Mouse (Mus musculus) c-Kit-negative CD71-positive TER-119-positive erythroid progenitor cells, embryonic 14.5 days (primary cell): ENCODE data around the gene L1td1.
A peak's percentile ranks its signal among the peaks of the same experiment; 100 is the strongest.
"Not testable (repeated sequence)": the region's sequence is repeated elsewhere in the genome, so short reads cannot be mapped to it uniquely, and the experiment has no call there.

Experiments
- DNase-seq: peaks from one replicate; pipeline ENCODE4 v3.0.0-alpha.2; 2013; ENCODE audit warnings: low read depth, low spot score

Gene L1td1

DNA sequence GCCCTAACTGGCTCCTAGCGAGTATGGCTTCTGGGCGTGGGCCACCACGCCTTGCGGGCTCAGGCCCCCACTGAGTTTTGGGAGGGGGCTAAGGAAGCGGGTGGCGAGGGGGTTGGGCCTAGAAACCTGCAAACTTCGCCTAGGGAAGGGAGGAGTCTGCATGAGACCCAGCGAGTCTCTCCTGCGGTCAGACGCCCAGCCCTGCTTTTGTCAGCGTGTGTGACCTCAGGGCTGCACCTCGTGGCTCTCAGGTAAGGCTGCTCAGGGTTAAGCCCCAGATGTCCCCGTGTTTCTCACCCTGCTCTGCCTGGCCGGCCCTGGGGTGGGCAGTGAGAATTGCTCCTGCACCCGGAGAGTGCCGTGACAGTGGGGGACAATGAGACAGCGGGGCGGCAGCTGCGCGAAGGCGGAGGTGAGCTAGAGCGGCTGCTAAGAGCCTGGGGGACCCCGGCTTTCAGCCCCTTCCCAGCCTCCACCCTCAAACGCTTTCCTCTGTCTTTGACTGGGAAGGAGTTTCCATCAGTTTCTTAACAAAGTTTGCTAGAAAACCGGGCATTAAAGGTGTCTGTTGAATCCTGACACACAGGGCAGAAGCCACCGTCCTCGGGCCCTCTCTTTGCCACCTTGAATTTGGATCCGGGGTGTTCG is at the start of gene L1td1:
TSS of gene L1td1 (plus strand) at position 145 of the 648 bp plus-strand sequence.
- no peak for DNase-seq

DNA sequence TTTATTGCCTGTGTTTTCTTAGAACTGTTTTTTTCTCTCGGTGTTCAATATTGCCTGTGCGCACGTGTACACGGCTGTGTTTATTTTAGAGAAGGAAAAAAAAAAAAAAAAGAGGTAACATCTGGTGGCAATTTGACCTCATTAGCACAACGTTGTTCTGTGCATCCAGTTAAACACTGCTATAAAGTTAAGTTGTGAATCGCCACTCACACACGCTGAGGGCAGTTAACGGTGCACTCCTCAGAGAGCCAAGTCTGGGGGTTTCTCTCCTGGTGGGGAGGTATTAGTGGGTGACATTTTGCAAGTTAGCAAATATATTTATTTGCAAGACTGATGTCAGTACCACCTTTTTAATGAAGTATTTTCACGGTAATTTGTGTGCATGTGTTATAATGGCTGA is 49.0 kb upstream of the L1td1 start:
- no peak for DNase-seq

DNA sequence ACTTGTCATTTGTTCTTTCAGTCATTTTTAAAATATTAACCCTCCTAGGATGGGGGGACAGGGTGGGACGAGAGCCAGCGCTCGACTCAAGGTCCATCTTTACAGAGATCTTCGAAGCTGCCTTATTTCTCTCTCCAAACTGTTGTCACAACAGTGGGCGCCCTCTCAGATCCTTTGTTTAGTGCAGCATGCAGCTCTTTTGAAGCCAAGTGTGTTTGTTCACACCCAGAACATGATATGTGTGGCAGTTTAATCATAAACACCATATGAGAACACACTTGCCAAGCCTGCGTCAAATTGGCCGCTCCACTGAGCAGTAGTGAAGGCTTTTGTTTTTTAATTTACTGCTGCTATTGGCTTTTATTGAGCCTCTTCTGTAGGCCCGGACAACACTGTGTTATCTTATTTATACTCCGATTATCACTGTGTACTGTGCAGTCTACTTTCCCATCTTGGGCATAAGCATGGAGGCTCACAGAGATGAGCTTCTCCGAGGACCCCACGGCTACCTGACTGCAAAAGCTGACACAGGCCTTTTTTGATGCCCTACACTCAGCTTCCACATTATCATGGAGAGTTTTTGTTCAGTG is 39.8 kb upstream of the L1td1 start:
- DNase-seq = no peak

DNA sequence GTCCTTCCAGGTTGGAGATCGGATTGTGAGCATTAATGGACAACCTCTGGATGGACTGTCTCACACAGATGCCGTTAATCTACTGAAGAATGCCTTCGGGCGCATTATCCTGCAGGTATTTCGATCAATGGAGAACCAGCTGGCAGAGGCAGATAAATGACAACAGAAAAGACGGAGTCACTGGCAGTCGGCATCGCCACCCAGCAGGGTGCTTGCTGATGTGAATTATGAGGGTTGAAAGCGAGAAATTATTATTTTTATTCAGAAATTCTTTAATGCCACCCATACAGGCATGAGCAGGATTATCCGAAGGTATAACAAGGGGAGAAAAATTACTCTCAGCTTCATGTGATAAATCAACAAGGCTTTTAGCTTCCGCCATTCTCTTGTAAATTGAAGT is 38.4 kb upstream of the L1td1 start:
- no peak for DNase-seq

DNA sequence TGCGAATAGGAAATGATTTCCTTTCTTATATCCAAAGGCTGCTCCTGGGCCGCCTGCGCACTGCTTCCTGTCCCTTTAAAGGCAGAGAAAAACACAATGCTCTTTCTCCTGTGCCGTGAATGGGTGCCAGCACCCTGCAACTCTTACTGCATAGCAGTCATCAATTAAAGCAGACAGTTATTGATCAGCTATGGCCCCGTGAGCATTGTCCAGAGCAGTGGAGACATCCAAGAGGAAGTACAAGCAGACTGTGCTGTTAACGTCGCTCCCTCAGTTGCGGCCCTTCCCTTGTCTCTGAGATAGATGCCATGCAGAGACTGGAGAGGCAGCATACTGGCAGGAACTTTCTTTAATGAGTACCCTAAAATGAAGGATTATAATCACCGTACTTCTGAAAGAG is 38.0 kb upstream of the L1td1 start:
- DNase-seq = no peak

DNA sequence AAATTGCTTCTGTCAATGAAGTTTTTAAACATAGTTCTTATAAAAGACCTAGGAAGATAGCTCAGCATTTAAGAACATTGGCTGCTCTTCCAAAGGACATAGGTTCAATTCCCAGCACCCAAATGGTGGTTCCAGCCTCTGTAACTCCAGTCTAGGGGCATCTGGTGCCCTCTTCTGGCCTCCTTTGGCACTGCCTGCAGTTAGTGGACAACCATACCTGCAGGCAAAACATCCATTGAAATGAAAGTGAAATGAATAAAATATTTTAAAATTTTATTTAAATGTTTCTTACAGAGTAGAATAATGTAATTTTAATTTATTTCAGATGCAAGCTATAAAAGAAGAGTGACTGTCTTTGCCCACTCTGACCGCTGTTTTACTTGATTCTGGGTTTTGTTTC is 36.5 kb upstream of the L1td1 start:
- no peak for DNase-seq

DNA sequence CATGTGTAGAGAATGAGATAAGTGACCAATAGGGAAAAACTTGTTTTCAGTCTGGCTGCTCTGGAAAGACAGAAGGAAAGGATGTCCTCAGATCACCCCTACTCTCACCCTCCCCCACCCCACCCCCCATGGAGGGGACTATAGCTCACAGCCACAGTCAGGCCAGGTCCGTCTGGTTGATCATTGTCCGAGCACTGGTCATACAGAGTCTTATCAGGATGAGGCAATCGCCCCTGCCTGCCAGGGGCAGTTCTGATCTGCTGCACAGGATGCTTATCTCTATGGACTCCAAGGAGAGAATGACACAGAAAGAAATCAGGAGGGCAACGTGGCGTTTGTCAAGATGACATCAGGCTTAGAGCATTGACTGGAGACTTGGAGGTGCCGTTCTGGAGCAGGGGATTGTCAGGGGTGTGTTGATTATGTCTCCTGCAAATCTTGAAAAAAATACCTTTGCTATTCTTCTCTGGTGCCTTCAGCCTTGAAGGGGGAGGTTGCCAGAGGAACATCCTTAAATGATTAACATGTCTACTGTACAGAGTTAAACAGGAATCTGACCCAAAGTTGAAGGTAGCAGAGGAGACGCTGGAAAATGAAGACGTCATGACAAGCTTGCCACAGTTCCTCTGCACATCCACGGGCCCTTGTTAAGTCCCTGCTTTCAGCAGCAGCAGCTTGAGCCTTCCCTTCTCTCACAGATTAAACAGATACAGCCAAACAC is 32.9 kb upstream of the L1td1 start:
- DNase-seq = no peak

DNA sequence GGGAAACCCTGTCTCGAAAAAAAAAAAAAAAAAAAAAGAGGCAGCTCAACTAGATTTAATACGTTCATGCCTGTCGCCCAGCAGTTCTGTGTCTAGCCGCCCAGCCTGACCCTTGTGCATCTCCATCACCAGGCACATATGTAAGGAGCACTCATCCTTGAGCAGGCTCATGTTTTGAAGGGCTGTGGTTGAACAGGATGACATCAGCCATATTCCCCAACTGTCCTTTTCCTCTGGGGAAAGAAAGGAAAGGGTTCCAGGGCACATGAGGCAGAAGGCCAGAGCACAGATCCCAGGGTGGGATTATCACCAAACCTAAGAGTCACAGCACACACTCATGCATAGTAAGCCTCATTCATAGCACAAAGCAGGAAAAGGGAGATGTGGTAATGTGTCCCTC is 28.6 kb upstream of the L1td1 start:
- DNase-seq = no peak

DNA sequence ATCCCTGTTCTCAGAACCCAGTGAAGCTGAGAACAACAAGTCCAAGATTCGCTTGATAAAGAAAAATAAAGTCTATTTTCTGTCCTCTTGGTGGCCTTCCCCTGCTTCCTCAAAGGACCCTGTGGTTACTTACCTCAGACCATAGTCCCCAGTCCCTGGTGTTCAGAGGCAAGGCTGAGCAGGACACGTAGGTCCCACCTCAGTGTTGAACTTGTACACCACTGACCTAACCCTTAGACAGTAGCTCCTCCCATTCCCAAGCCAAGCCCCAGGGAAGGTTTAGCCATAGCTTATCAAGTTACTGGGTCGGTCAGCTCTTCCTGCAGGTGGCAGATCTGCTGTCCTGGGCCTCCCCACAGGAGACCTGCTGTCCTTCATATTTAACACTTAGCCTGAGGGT is 27.6 kb upstream of the L1td1 start:
- no peak for DNase-seq

DNA sequence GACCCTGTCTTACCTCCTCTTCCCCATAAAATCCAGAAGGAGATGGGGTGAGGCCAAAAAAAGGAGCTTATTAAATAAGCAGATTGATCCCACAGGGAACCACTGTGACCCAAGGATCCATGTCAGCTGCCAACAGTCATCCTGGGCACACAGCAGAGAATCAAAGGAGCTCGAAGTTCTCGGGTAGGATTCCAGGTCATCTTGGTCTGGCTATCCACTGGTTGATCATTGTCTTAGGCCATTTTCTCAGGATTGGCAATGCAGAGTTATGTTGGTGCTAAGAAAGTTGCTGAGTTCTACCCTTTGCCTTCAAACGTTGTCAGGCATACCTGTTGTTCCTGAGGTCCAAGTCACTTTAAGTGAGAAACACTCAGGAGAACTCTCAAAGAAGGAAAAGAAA is 26.4 kb upstream of the L1td1 start:
- no peak for DNase-seq

DNA sequence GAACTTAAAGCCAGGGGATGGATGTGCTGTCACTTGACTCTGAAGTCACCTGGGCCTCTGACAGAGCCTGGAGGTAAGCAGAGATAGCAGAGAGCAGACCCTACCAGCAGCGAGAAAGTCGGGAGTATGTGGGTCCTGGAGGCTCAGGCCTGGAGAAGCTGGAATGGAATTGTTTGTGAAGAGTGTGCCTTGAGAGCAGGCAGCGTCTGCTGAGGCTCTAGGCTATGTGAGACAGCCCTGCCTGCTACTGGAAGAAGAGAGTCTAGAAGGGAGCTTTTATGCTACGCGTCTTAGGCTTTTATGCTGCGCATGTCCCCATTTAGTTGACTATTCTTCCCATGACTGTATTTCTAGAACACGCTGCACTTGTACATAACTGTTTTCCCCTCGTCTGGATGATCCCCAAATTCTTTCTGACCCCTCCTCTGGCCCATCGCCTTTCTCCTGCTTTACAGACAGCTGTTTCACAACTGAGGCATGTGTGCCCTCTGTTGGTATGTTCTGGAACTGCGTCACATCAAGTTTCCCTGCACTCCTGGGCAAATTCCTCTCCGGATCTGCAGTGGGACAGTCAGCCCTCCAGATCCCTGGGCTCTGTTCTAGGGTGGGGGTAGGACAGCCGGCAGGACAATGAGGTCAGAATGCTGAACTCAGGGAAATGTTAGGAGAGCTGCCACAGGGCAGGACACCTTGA is 24.2 kb upstream of the L1td1 start:
- DNase-seq = peak; percentile 1

DNA sequence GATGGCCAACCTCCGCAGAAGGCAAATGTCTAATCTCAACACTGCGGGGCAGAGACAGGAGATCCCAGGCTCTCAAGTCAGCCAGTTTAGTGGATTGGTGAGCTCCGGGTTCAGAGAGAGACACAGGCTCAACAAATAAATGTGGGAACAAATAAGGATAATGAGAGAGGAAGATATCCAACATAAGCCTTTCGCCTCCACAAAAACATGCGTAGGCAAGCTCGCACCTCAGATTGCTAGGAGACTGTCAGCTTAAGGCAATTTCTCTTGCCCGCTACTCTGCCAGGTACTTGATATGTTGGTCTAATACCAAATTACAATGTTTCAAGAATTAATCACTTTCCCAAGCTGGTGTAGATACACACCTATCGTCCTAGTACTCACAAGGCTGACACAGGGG is 15.6 kb upstream of the L1td1 start:
- DNase-seq = no peak

DNA sequence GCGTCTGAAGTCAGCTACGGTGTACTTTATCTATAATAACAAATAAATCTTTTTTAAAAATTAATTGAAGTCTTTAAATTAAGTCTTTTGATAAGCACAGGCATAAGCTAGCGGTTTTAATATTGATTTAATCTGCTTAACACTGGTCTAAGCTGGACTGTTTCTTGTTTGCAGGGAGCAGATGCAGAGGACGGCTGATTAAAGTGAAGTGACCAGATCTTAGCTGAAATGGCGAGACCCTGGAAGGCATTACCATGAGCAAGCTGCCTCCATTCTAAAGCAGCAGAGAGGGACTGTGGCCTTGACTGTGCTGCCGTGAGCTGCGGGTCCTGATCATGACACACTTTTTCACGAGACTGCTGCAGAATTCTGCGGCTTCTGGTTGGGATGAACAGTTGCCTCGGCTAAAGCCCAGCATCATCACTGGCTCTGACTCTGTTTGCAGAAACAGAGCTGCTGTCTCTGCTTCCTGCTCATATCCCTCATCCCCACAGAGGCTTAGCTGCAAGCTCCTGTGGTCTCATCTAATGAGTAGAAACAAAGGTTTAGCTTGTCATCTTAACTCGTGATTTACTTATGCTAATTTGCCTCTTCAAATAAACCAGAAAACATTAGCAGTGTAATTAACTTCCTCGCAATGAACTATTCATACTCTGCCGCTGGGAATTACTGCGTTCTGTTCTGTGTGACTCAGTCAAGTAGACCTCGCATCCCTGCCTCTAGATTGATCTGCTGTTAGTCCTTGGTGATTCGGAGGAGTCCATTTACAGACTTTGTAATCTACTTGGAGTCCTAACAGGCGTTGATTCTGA is 8.6 kb upstream of the L1td1 start:
- no peak for DNase-seq

DNA sequence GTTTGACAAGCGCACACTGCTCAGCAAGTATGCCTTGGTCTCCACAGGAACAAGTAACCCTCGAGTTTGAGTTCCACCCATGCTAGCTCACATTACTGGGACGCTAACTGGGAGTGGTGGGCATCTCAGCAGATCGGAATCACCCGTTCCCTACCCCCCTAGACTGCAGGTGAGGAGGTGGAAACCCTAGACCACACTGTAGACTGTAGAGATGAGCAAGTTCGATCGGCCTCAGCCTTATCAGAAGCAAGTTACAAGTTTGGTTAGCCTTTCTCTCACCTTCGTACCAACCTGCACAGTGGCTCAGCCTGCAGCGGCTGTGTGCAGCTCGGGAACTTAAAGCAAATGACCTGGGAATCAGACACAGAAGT is 8.0 kb upstream of the L1td1 start:
- no peak for DNase-seq

DNA sequence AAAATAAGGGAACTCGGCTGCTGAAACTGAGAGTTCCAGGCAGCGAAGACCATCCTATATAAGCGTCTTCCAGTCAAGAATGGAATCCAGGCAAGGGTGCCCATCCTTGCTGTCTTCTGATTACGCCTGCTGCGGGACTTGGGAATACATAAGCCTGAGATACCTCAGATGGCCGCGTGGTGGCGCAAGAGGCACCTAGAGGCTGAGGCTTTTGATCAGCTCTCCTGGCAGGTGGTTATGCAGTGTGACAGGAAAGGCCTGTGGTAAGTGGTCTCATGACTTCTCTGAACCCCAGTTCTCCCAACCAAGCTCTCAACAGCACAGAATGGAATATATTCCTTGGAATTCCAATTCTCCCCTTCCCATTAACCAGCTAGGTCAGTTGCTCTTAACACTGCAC is 4.1 kb upstream of the L1td1 start:
- DNase-seq = no peak

DNA sequence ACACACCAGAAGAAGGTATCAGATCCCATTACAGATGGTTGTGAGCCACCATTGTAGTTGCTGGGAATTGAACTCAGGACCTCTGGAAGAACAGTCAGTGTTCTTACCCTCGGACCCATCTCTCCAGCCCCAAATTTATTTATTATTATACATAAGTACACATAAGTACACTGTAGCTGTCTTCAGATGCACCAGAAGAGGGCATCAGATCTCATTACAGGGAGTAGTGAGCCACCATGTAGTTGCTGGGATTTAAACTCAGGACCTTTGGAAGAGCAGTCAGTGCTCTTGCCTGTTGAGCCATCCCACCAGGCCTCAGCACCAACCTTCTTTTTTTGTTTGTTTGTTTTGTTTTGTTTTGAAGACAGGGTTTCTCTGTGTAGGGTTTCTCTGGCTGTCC is 1.9 kb upstream of the L1td1 start:
- DNase-seq = not testable (repeated sequence)

DNA sequence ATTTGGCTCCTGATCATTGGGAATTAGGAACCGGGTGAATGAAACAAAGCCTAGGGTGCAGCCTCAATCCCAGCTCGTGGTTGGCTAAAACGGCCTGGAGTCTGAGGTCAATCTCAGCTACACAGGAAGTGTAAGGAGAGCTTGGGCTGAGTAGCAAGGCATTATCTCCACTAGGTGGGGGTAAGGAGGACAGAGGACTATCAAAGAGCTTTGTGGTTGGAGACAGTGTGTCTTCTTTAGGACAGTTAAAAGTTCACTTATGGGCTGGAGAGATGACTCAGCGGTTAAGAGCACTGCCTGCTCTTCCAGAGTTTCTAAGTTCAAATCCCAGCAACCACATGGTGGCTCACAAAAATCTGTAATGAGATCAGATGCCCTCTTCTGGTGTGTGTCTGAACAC is 1.1 kb upstream of the L1td1 start:
- no peak for DNase-seq

DNA sequence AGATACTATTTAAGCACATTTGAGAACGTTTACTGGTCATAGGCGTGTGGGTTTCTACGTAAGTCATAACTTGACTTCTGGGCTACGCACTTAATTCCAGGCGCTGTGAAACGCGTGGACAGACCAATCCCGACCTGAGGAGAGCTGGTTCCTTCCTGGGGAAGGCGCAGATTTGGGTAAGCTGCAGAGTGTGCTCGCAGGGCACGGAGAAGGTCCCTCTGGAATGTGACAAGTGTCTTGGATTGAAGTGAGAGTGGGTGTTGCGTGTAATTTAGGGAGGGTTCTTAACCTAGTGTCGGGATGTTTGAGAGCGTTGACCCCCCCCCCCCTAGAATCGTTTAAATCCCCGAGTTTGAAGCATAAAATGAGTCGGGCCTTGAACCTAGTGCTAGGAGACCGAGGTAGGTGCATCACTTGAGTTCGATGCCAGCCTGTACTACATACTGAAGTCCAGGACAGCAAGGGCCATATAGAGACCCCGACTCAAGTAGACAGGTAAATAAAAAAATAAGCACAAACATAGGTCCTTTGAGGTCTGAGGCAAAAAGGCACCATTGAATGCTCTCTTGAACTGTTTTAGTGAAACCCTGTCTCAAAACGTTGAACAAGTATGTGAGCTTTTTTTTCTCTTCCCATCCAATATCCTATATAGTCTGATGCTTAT is 893 bp downstream of the L1td1 start:
- no peak for DNase-seq

DNA sequence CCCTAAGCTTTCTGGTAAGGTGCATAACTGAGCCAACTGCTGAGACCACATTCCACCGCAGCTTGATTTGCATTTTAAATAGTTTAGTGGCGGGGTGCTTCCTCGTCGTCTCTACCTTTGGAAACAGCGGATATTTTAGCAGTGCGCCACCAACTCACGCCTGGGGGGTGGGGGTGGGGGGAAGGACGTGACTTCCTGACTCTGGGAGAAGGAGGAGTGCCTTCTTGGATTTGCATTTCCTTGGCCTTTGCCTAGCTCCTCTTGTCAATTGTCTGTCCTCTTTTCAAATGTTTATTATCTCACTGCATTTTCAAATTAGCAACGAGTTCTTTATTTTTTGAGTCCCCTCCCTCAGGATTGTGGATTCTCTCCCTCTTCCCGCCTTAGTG is 1.4 kb downstream of the L1td1 start:
- DNase-seq = no peak

DNA sequence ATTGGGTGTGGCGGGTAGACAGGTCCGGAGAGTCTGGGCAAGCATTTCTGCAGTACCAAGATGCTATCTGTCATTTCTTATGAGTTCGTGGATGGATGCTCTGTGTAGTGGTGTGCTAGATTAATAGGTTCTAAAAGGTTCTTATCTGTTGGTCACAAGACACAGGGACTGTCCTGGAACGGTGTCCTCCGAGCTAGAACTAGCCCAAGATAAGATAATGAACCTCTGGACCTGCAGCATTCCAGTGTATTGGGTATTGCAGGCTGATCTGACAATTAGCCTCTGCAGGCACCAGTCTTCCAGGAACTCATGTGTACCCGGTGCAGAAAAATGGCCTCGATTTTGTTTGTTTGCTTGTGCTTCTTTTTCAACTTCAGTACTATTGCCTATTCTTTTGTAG is 2.2 kb downstream of the L1td1 start:
- no peak for DNase-seq

DNA sequence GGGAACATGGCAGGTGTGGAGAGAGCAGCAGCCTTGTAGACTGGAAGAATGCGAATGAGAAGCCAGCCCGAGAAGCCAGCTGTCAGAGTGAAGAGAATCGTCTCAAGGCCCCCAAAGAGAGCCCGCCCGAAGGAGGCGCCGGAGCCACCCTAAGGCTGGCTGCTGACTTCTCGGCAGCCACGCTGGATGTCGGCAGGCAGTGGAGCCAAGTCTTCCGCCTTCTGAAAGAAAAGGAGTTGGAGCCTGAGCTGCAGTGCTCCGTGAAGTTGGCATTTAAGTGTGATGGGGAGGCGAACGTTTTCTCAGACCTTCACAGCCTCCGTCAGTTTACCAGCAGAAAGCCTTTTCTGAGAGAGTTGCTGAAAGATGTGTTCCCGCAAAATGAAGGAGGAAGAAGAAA is 7.1 kb downstream of the L1td1 start:
- no peak for DNase-seq
